Mouse (Mus musculus): ENCODE measurements around the gene Casc3.

Casc3 gene

DNA sequence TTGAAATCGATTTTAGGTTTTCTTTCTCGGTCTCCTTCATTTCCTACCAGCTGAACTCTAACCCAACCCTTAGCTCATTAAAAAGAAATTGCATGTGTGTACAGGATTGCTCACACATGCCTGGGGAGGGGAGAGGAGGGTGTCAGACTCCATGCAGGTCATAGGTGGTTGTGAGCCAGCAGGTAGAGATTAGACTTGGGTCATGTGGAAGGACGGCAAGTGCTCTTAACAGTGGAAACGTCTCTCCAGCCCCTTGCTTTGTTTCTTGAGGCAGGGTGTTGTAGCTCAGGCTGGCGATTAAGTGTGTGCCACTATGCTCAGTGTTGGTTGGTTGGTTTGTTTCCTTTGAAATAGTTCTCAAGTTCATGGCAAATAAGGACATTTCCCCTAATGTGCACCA lies 66.1 kb downstream of the Casc3 start:
- no peak for DNase-seq (ENCODE audit: low spot score in 2 of 2)

DNA sequence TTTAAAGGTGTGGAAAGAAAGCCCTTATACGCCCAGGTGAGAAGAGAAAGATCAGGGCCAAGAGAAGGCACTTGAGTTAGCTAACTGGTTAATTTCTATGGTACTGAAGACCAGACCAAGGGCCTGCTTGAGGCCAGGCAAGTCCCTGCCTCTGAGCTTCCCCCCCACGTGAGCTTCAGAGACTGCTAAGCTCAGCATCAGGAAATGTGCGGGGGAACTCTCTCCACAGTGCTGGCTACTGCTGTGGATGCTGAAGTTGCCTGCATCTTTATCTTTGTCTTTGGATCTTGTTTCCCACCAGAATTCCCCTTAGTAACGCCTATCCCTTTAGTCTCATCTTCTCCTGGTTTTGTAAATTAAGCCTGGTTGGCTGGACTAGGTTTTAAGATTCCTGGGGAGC lies 66.7 kb downstream of the Casc3 start:
- no peak for DNase-seq (ENCODE audit: low spot score in 2 of 2)

DNA sequence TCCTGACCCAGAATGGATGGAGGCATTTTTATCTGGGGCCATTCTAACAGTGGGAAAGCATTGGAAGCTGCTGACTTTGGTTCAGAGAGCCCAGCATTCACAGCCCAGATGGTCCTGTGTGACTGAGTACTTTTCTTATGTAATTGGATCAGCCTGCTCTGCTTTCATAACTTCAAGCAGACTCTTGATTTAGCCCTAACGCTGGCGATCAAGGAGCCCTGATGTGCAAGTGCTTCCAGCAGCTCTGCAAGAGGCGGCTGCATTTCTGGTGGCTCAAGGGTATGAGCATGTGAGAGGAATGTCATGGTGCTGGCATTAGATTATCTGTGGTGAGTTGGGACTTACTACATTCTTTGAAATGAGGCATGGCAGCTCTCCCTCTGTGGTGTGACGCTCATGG lies 67.3 kb downstream of the Casc3 start:
- DNase-seq (ENCODE audit: low spot score in 2 of 2), result no peak

DNA sequence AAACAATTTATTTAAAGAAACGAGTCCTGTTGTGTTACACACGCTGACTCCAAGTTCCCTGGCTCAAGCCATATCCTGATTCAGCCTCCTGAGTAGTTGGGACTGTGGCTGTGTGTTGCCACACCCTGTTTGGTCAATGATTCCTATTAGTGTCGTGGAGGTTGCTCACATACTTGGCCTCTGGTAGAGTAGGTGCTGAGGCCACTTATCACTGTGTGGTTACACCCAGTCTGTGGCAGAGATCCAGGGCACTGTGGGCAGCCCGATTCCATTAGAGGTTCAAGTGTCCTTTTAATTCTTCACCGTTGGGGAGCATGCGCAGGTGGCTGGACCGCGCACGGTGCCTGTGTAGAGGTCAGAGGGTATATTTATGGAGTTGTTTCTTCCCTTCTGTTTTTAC lies 69.2 kb downstream of the Casc3 start:
- DNase-seq (ENCODE audit: low spot score in 2 of 2), result no peak

DNA sequence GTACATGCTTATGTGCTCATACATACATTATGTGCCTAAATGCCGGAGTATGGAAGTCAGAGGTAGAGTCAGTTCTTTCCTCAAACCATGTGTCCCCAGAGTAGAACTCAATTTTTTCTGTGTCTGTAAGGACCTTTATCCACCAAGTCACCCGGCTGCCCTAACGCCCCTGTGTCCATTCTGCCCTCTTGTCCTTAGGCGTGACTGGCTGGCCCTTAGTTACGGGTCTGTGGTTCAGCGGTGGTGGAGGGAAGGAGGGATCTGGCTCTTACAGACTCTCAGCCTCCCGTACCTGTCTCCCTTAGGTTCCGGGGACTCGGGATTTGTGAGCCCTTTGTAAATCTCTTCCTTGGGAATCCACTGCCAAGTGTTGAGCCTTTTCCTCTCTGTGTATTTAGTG lies 72.3 kb downstream of the Casc3 start:
- no peak for DNase-seq (ENCODE audit: low spot score in 2 of 2)
